Mouse (Mus musculus) intestine, embryonic 14.5 days (tissue): ENCODE results near the gene Emb. TPM values are rescaled to one million over a fixed set of nuclear protein-coding genes. Genes with fewer than 3 reads are reported as not detected.

ENCODE experiments used
- ATAC-seq: fragments of 200-750 bp; cut with Nextera tagmentation; replicated peaks from 2 replicates; pipeline ENCODE4 v1.8.0; 2017; ENCODE audit warnings: low read depth, moderate number of reproducible peaks, moderate TSS enrichment, moderate library complexity; ENCODE audit not compliant: low FRiP score, low TSS enrichment
- DNase-seq: peaks from one replicate; pipeline ENCODE4 v3.0.0-alpha.2; 2018; ENCODE audit warnings: low spot score
- H3K27ac ChIP-seq: fragments of 300-500 bp; sonication (generic); 2 replicates; pipeline ENCODE4 v1.5.1; 2014; ENCODE audit warnings: low read depth, mild to moderate bottlenecking, control low read depth
- H3K27me3 ChIP-seq: fragments of 300-500 bp; sonication (generic); replicated peaks from 2 replicates; pipeline ENCODE4 v1.6.1; 2014; ENCODE audit warnings: low read length, control low read depth; ENCODE audit not compliant: control insufficient read depth, insufficient read depth
- H3K36me3 ChIP-seq: fragments of 300-500 bp; sonication (generic); 2 replicates; pipeline ENCODE4 v1.6.1; 2014; ENCODE audit warnings: low read length, control low read depth; ENCODE audit not compliant: control insufficient read depth, insufficient read depth
- H3K4me1 ChIP-seq: fragments of 300-500 bp; sonication (generic); replicated peaks from 2 replicates; pipeline ENCODE4 v1.6.1; 2014; ENCODE audit warnings: low read length, control low read depth, mixed read lengths; ENCODE audit not compliant: control insufficient read depth, insufficient read depth
- H3K4me2 ChIP-seq: fragments of 300-500 bp; sonication (generic); 2 replicates; pipeline ENCODE4 v1.6.1; 2014; ENCODE audit warnings: low read length
- H3K4me3 ChIP-seq: fragments of 300-500 bp; sonication (generic); 2 replicates; pipeline ENCODE4 v1.5.1; 2014; ENCODE audit warnings: low read depth, low read length, control low read depth, mixed read lengths
- H3K9ac ChIP-seq: fragments of 300-500 bp; sonication (generic); 2 replicates; pipeline ENCODE4 v1.6.1; 2014; ENCODE audit warnings: mild to moderate bottlenecking, low read length
- H3K9me3 ChIP-seq: fragments of 300-500 bp; sonication (generic); 2 replicates; pipeline ENCODE4 v1.6.1; 2016; ENCODE audit warnings: low read length, control low read depth; ENCODE audit not compliant: control insufficient read depth
- WGBS: fragments of 180-500 bp; shearing (Covaris S2); extraction: QIAGEN DNeasy Blood & Tissue Kit; methylation state at CpG from one replicate; pipeline ENCODE4 v1.1.7; 2014; 5-methylcytosine and 5-hydroxymethylcytosine counted together
- polyA plus RNA-seq: library from polyadenylated mRNA; unstranded; fragments of >200 nt; fragmentation: Nextera tagmentation; extraction: Ambion mirVana; gene quantifications from 2 replicates; pipeline ENCODE4 v1.2.1, GENCODE M21; 2014

Emb gene
- polyA plus RNA-seq, 1 experiment from 2014 or later = 11.3 TPM

DNA sequence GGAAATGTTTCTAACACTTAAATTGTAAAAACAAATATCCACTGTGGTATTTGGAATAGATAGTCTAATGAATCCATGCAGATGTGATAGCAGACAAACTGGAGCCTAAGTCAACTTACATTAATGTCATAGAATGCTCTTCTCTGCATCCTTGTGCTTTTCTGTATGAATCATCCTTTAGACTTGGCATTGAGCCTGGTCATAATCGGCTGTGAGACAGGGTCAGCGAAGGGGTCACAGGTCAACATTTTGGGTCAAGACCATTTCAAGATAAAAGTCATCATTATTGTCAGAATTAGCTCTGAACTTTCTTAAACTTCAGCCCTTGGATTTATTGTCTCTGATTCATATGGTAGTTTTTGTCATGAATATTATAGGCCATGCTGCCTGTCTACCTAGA lies 57.8 kb downstream of the Emb start:
- Histone ChIP-seq H3K4me1 (no peaks in the 10 kb centered on the region), H3K9ac (no peak overlapping the region), H3K27me3 (no peaks in the 10 kb centered on the region), H3K27ac (no peak overlapping the region), H3K4me2 (no peak overlapping the region), H3K4me3 (no peak overlapping the region), H3K36me3 (no peaks in the 10 kb centered on the region), H3K9me3 (no peaks in the 10 kb centered on the region)
- no peak for ATAC-seq
- 56% methylated on average over 2 of the region's 2 CpGs for WGBS
- DNase-seq = no peak

DNA sequence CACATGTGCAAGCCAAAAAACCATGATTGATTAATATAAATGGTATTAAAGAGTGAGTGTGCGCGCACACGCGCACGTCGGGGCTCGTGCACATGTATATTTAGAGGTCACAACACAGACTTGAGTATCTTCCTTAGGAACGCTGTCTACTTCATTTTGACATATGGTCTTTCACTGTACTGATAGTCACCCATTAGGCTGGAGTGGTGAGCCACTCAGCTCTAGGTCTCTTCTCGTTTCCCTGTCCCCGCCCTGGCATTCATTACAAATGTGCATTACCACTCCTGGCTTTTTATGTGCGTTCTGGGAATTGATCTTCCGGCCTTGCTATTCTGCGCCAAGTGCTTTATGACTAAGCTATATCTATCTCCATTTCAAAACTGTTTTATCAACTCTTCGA lies 59.6 kb downstream of the Emb start:
- WGBS = 93% methylated on average over 14 of the region's 14 CpGs
- no peak overlapping the region for H3K27ac ChIP-seq
- ATAC-seq (no peak), DNase-seq (no peak)
- H3K4me1 ChIP-seq = no peaks in the 10 kb centered on the region
- H3K9ac ChIP-seq = no peak overlapping the region
- no peaks in the 10 kb centered on the region for H3K9me3 ChIP-seq
- no peaks in the 10 kb centered on the region for H3K36me3 ChIP-seq
- no peaks in the 10 kb centered on the region for H3K27me3 ChIP-seq
- H3K4me2 ChIP-seq = no peak overlapping the region
- H3K4me3 ChIP-seq = no peak overlapping the region

DNA sequence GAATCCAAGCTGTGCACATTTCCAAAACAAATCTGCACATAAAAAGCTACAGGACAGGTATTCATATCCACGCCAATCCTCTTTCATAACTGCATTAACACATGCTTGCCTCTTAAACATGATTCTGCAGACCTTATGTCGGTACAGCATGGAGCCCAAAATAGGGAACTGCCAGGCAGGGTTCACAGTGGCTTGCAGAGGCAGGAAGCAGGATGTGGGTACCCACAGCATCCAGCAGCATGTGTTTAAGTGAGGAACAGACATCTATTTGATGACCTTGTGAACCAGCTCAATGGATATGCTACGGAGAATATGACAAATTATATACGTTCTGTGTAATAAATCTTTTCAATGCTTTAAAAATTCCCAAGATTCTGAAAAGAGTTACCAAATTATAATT lies 75.7 kb downstream of the Emb start:
- no peak overlapping the region for H3K9ac ChIP-seq
- H3K4me3 ChIP-seq = no peak overlapping the region
- H3K4me2 ChIP-seq = no peak overlapping the region
- H3K36me3 ChIP-seq = no peaks in the 10 kb centered on the region
- no peaks in the 10 kb centered on the region for H3K27me3 ChIP-seq
- no peaks in the 10 kb centered on the region for H3K9me3 ChIP-seq
- H3K4me1 ChIP-seq = no peaks in the 10 kb centered on the region
- WGBS = 64% methylated on average over 4 of the region's 4 CpGs
- DNase-seq (no peak), ATAC-seq (no peak)
- H3K27ac ChIP-seq = no peak overlapping the region

DNA sequence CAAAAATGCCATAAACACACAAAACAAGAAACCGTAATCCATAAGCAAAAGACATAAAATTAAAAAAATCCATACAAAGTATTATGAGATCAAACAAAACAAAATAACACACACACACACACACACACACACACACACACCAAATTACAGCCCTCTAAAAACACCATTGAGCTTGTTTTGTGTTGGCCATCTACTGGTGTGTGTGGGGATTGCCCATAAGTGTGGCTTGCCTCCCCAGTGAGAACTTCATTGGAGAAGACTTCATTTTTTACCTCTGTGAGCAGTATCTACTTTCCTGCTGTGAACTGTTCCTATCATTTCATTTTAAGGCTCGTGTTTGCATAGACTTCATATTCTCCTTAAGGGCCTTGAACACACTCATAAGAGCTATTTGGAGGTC lies 78.6 kb downstream of the Emb start:
- H3K9me3 ChIP-seq = no peaks in the 10 kb centered on the region
- DNase-seq (no peak), ATAC-seq (no peak)
- H3K4me3 ChIP-seq = no peak overlapping the region
- no peak overlapping the region for H3K27ac ChIP-seq
- no peak overlapping the region for H3K9ac ChIP-seq
- 89% methylated on average over 2 of the region's 2 CpGs for WGBS
- no peaks in the 10 kb centered on the region for H3K4me1 ChIP-seq
- no peaks in the 10 kb centered on the region for H3K27me3 ChIP-seq
- H3K36me3 ChIP-seq = no peaks in the 10 kb centered on the region
- H3K4me2 ChIP-seq = no peak overlapping the region

DNA sequence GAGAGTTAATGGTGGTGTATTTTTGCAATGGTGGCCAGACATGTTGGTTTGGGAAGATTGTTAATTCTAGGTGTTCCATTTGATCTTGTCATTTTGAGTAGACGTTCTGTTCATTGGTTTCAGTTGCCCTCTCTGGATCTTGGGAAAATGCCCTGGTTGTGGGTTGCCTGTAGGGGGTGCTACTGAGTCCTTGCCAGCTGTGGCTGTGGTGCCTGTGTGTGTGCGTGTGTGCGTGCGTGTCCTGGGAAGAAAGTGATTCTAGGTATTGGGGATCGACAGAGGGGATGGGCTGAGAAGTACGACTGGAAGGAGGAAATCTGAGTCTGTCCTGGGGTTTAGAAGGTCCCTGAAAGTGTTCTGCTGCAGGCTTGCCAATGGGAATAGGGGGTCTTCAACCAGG lies 79.1 kb downstream of the Emb start:
- DNase-seq (no peak), ATAC-seq (no peak)
- Histone ChIP-seq H3K27ac (no peak overlapping the region), H3K36me3 (no peaks in the 10 kb centered on the region), H3K4me1 (no peaks in the 10 kb centered on the region), H3K9me3 (no peaks in the 10 kb centered on the region), H3K27me3 (no peaks in the 10 kb centered on the region), H3K9ac (no peak overlapping the region), H3K4me3 (no peak overlapping the region), H3K4me2 (no peak overlapping the region)
- 90% methylated on average over 6 of the region's 6 CpGs for WGBS

DNA sequence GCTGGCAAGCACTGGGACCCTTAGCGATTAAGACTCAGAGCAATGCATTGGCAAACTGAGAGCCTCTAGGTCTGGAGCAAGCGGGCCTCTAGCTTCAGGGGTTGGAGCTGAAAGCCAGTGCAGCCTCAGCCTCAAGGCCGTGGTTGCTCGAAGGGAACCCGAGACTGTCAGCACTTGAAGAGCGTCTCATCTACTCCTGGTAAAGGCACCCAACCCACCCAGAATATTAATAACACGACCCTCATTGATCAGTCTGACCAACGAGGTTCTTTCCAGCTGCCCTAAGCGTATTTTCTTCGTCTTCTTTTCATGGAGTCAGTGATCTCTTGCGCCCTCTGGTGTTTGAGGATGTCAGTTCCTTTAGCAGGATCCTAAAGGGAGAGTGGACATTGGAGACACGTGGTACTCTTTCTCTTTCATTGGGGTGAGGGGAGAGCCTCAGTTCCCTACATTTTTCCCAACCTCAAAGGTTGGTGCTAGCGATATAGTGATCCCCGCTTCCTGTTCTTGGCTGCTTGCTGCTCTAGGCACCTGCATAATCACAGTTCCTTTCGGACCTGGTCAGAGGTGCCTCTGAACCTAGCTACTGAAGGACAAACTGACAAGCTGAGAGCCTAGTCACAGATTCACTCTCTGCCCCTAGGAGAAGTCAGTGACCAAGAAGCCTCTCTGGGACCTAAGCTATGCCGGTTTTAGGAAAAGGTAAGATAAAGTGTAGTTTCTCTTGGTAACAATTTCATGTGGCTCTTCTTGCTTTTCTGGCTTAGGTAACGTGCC lies 81.3 kb downstream of the Emb start:
- Histone ChIP-seq H3K9me3 (no peaks in the 10 kb centered on the region), H3K4me2 (peak overlapping the region; percentile 30), H3K9ac (no peak overlapping the region), H3K4me3 (no peak overlapping the region), H3K27me3 (no peaks in the 10 kb centered on the region), H3K27ac (no peak overlapping the region), H3K4me1 (no peaks in the 10 kb centered on the region), H3K36me3 (no peaks in the 10 kb centered on the region)
- peak; percentile 86 for DNase-seq
- 29% methylated on average over 17 of the region's 17 CpGs for WGBS
- peak; percentile 80; the same call in 1 of the 2 replicates for ATAC-seq

DNA sequence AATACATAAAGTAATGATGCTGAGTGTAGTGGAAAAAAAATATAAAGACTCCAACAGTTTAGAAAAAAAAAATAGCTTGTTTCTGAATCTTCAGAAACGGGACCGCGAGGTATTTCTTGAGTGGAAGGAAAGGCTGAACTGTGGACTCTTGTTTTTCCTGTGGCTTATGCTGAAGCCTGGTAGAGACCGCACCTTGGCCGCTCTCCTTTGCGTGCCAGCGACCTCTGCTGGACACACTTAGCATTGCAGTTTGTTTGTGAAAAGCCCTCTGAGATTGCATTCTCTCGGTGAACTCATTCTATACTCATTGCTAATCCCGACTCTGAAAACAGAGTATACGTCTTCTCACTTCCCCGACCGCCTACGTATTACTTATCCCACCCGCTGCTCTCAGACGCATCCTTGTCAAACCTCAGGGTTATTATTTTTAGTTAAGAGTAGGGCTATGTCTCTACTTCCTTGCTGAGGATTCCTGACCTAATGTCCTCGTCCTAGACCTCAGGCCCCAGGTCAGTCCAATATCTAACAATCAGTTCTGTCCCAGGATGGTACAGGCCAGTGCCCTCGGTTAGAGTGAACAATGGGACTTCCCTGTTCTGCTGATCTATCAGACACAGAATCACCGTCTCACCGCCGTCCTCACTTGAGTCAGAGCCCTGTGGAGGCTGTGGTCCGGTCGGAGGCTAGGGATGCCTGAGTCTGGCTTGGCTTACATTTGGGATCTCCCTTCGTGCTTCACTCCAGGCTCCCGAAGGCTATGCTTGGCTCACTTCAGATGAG lies 103.3 kb downstream of the Emb start:
- 30% methylated on average over 24 of the region's 24 CpGs for WGBS
- H3K27me3 ChIP-seq = no peaks in the 10 kb centered on the region
- no peaks in the 10 kb centered on the region for H3K9me3 ChIP-seq
- no peaks in the 10 kb centered on the region for H3K4me1 ChIP-seq
- ATAC-seq (peak; percentile 62; the same call in 1 of the 2 replicates), DNase-seq (peak; percentile 91)
- H3K36me3 ChIP-seq = no peaks in the 10 kb centered on the region
- no peak overlapping the region for H3K4me2 ChIP-seq
- no peak overlapping the region for H3K27ac ChIP-seq
- H3K4me3 ChIP-seq = no peak overlapping the region
- H3K9ac ChIP-seq = no peak overlapping the region
